Comparison of ENCODE assay signal across 9 mouse cellular contexts in genomic region chr9:44598899-44599495, GRCm38 (mm10). TPM values are rescaled to one million over a fixed set of nuclear protein-coding genes. Genes with fewer than 3 reads are reported as not detected.
DNase-seq lines count a peak whose midpoint lies in the region; ATAC-seq and TF ChIP-seq lines count a peak whose summit lies in the region.
"Had no signal": no experiment of that assay in that cellular context is flagged by ENCODE, and none has a peak within 500 bp of the region (broad histone marks: within the 10 kb centered on the region; RNA-seq: fewer than 3 reads in every experiment).

No protein-coding gene starts in this region.

- H3K27me3 ChIP-seq in embryonic facial prominence, embryonic 14.5 days (replicated peaks; ENCODE audit: control insufficient read depth, insufficient read depth, low read length) = no peaks in the 10 kb centered on the region
- H3K27me3 ChIP-seq in intestine, embryonic 16.5 days (replicated peaks; ENCODE audit: control insufficient read depth, insufficient read depth, low read length) = no peaks in the 10 kb centered on the region
- H3K27me3 ChIP-seq in liver, postnatal 0 days (ENCODE audit: insufficient read depth, low read length) = no peaks in the 10 kb centered on the region
- H3K27me3 ChIP-seq in stomach, embryonic 14.5 days (ENCODE audit: control insufficient read depth, insufficient read depth, low read length) = no peaks in the 10 kb centered on the region

- H3K4me2 ChIP-seq in embryonic facial prominence, embryonic 14.5 days (ENCODE audit: low read depth, low read length) = peak overlapping the region; percentile 44
- H3K4me2 ChIP-seq in intestine, embryonic 16.5 days (ENCODE audit: low read depth, low read length) = peak overlapping the region; percentile 58
- peak overlapping the region; percentile 13; the same call in 1 of the 2 replicates for H3K4me2 ChIP-seq in liver, postnatal 0 days (ENCODE audit: low read depth, low read length)
- H3K4me2 ChIP-seq in stomach, embryonic 14.5 days (replicated peaks; ENCODE audit: low read depth, low read length) = peak overlapping the region; percentile 39

- no peak overlapping the region for H3K27ac ChIP-seq in embryonic facial prominence, embryonic 14.5 days (replicated peaks; ENCODE audit: low read depth, low read length)
- H3K27ac ChIP-seq in intestine, embryonic 16.5 days (ENCODE audit: low read length) = peak overlapping the region; percentile 62
- no peak overlapping the region for H3K27ac ChIP-seq in liver, postnatal 0 days (ENCODE audit: low read depth)
- peak overlapping the region; percentile 10; the same call in 1 of the 2 replicates for H3K27ac ChIP-seq in stomach, embryonic 14.5 days (ENCODE audit: low read length)

- peak overlapping the region; percentile 16 for H3K4me3 ChIP-seq in embryonic facial prominence, embryonic 14.5 days (ENCODE audit: low read depth, low read length)
- peak overlapping the region; percentile 28; the same call in 1 of the 2 replicates for H3K4me3 ChIP-seq in intestine, embryonic 16.5 days (ENCODE audit: low read length)
- no peak overlapping the region for H3K4me3 ChIP-seq in liver, postnatal 0 days (ENCODE audit: low read depth, low read length)
- H3K4me3 ChIP-seq in stomach, embryonic 14.5 days (ENCODE audit: low read depth, low read length) = peak overlapping the region; percentile 13; the same call in 1 of the 2 replicates

- peak; percentile 48 for DNase-seq in adrenal gland, postnatal 10 days
- DNase-seq in adrenal gland, adult 8-10 months = no peak
- peak; percentile 89 for DNase-seq in ZHBTc4 (ENCODE audit: low read depth, low spot score)
- DNase-seq in embryonic facial prominence, embryonic 14.5 days (ENCODE audit: low spot score) = peak; percentile 78
- DNase-seq in liver, postnatal 0 days = peak; percentile 29
- DNase-seq in frontal cortex, postnatal 10 days (ENCODE audit: low spot score in 2 of 2) = no peak

- 6% methylated on average over 18 of the region's 18 CpGs for WGBS in embryonic facial prominence, embryonic 14.5 days
- 4% methylated on average over 18 of the region's 18 CpGs for WGBS in intestine, embryonic 16.5 days
- WGBS in liver, postnatal 0 days (ENCODE audit: insufficient replicate concordance) = 21% methylated on average over 18 of the region's 18 CpGs
- 8% methylated on average over 18 of the region's 18 CpGs for WGBS in stomach, embryonic 14.5 days

- peak overlapping the region; percentile 45 for H3K9ac ChIP-seq in embryonic facial prominence, embryonic 14.5 days (ENCODE audit: low read depth, low read length)
- H3K9ac ChIP-seq in intestine, embryonic 16.5 days (ENCODE audit: low read depth, low read length) = peak overlapping the region; percentile 38; the same call in 1 of the 2 replicates
- no peak overlapping the region for H3K9ac ChIP-seq in liver, postnatal 0 days (replicated peaks)
- H3K9ac ChIP-seq in stomach, embryonic 14.5 days (replicated peaks; ENCODE audit: low read depth, low read length) = 0 out of 2 replicates have a peak overlapping the region, but pooled peaks have one; percentile 1

- no peaks in the 10 kb centered on the region for H3K36me3 ChIP-seq in embryonic facial prominence, embryonic 14.5 days (ENCODE audit: control insufficient read depth, insufficient read depth, low read length)
- H3K36me3 ChIP-seq in intestine, embryonic 16.5 days (ENCODE audit: control insufficient read depth, insufficient read depth, low read length) = no peaks in the 10 kb centered on the region
- no peaks in the 10 kb centered on the region for H3K36me3 ChIP-seq in liver, postnatal 0 days (replicated peaks; ENCODE audit: insufficient read depth, low read length)
- H3K36me3 ChIP-seq in stomach, embryonic 14.5 days (ENCODE audit: control insufficient read depth, insufficient read depth, low read length) = no peaks in the 10 kb centered on the region

- peak; percentile 51 for ATAC-seq in embryonic facial prominence, embryonic 14.5 days (ENCODE audit: low read depth)
- ATAC-seq in intestine, embryonic 16.5 days = peak; percentile 61
- ATAC-seq in liver, postnatal 0 days = no peak
- ATAC-seq in stomach, embryonic 14.5 days (ENCODE audit: insufficient number of reproducible peaks, insufficient read depth, low FRiP score, low read depth) = peak; percentile 54

- TF ChIP-seq EP300 in liver, postnatal 0 days (IDR thresholded peaks at IDR 0.05; ENCODE audit: low read depth) = no peak

- peaks cover 15% of the 10 kb centered on the region for H3K4me1 ChIP-seq in embryonic facial prominence, embryonic 14.5 days (ENCODE audit: control insufficient read depth, insufficient read depth, low read length)
- H3K4me1 ChIP-seq in intestine, embryonic 16.5 days (ENCODE audit: control insufficient read depth, insufficient read depth, low read length) = peaks cover 17% of the 10 kb centered on the region
- H3K4me1 ChIP-seq in liver, postnatal 0 days (ENCODE audit: insufficient read depth) = peaks cover 8% of the 10 kb centered on the region
- H3K4me1 ChIP-seq in stomach, embryonic 14.5 days (ENCODE audit: control insufficient read depth, insufficient read depth, low read length) = peaks cover 7% of the 10 kb centered on the region

- TF ChIP-seq CTCF in liver, postnatal 0 days (IDR thresholded peaks at IDR 0.05; ENCODE audit: low read depth) = no peak

- H3K9me3 ChIP-seq in embryonic facial prominence, embryonic 14.5 days (ENCODE audit: control insufficient read depth, low read length) = no peaks in the 10 kb centered on the region
- H3K9me3 ChIP-seq in intestine, embryonic 16.5 days (ENCODE audit: control insufficient read depth, low read length) = no peaks in the 10 kb centered on the region
- no peaks in the 10 kb centered on the region for H3K9me3 ChIP-seq in liver, postnatal 0 days (ENCODE audit: low read length)
- no peaks in the 10 kb centered on the region for H3K9me3 ChIP-seq in stomach, embryonic 14.5 days (ENCODE audit: control insufficient read depth, low read depth, low read length)

RNA-seq across cellular contexts. Expression of gene Ddx6, which starts 5.7 kb away (rescaled TPM):
- total RNA-seq in adrenal gland, postnatal 10 days (2021) = 100 to 1,000 TPM; 106 to 118 TPM
- 100 to 1,000 TPM; 142 to 160 (median 152) TPM for total RNA-seq in adrenal gland, adult 8-10 months (2022)
- polyA plus RNA-seq in embryonic facial prominence, embryonic 14.5 days (2014; fragmentation: Nextera tagmentation; extraction: Ambion mirVana) = 16.1 and 18.2 TPM in 2 replicates
- polyA plus RNA-seq in intestine, embryonic 16.5 days (2015; fragmentation: Nextera tagmentation; extraction: Ambion mirVana) = 8.1 and 9.8 TPM in 2 replicates
- polyA plus RNA-seq in liver, postnatal 0 days (2015; fragmentation: Nextera tagmentation; extraction: Ambion mirVana) = 5.3 and 6.3 TPM in 2 replicates
- polyA plus RNA-seq in stomach, embryonic 14.5 days (2014; fragmentation: Nextera tagmentation; extraction: Ambion mirVana) = 31.1 and 39.0 TPM in 2 replicates

RNA-seq across cellular contexts. Expression of gene Cxcr5, which starts 37.3 kb away (rescaled TPM):
- total RNA-seq in adrenal gland, postnatal 10 days (2021) = 1 to 10 TPM; 1.0 to 1.4 TPM
- total RNA-seq in adrenal gland, adult 8-10 months (2022) = under 1 TPM; 0.13 to 0.32 (median 0.18) TPM
- 0.13 and 0.35 TPM in 2 replicates for polyA plus RNA-seq in embryonic facial prominence, embryonic 14.5 days (2014; fragmentation: Nextera tagmentation; extraction: Ambion mirVana)
- 1.1 TPM in 2 replicates for polyA plus RNA-seq in intestine, embryonic 16.5 days (2015; fragmentation: Nextera tagmentation; extraction: Ambion mirVana)
- polyA plus RNA-seq in liver, postnatal 0 days (2015; fragmentation: Nextera tagmentation; extraction: Ambion mirVana) = 0.32 and 0.55 TPM in 2 replicates
- polyA plus RNA-seq in stomach, embryonic 14.5 days (2014; fragmentation: Nextera tagmentation; extraction: Ambion mirVana) = 0.13 and 0.27 TPM in 2 replicates
- polyA plus RNA-seq: C2C12 had no signal

Comparison
In these comparisons a context has a peak if more than half of its experiments do, and no peak if none do; other contexts are left out.
1. DNase-seq: peak in adrenal gland, postnatal 10 days (single experiment), ZHBTc4 (single experiment), embryonic facial prominence, embryonic 14.5 days (single experiment) and liver, postnatal 0 days (single experiment); none in adrenal gland, adult 8-10 months (single experiment) and frontal cortex, postnatal 10 days (0 of 2).
2. H3K27ac ChIP-seq: peak in intestine, embryonic 16.5 days (single experiment) and stomach, embryonic 14.5 days (single experiment); none in embryonic facial prominence, embryonic 14.5 days (single experiment) and liver, postnatal 0 days (single experiment).
3. Peak in every context shown above with its lines, with median percentiles within 50 percentile points of each other: H3K4me2 ChIP-seq.